Mouse (Mus musculus): ENCODE measurements around the gene Apoh.

The Apoh gene

DNA sequence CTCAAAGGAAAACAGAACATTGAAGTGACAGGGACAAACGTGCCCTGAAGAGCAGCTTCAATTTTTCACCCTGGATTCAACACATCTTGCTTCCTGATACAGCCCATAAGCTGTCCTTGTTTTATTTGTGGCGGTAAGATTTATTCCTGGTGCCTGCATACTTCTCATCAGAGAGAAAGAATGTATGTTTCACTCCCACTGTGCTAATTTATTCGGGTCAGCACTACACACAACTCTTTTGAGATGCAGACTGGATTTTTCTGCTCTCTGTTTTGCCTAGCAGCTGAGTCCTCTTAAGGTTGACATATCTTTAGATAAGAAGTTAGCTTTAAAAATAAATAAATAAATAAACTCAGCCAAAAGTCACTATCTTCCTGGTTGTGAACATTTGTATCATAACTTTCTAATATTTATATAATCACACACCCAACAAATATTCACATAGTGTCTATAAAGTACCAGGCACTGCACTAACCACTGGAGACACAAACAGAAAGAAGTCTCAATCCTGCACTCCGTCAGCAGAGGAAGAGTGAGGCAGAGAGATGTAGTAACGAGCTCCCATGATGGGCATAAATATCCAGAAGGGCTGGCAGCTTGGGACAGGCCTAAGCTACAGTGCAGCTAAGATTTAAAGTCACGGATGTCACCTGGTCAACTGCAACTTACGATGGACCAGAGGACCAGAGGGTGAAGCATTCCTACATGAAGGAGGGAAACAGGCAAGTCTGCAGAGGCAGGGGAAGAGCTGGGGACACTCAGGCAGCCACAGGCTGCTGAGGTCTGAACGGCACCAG is 9.4 kb upstream of the Apoh start:
- no peak for DNase-seq (ENCODE audit: low read depth, low spot score)

GRCm38 (mm10) chr11:108334658-108335057 is 8.5 kb upstream of the Apoh start:
- no peak for DNase-seq (ENCODE audit: low read depth, low spot score)

DNA sequence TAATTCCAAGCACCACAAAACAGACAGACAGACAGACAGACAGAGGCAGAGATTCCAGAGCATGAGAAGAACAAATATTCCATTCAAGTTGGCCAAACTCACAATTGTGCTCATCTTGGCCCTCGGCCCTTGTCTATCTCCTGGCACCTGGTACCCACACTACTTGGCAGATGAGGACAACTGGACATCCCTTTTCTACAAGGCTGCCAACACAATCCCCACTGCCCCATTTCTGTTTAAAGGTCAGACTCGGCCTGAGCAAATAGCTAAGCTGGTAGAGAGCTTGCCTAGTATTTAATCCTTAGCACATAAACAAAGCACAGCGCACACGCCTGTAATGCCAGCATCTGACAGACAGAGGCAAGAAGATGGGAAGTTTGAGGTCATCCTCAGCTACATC is 7.6 kb upstream of the Apoh start:
- DNase-seq (ENCODE audit: low read depth, low spot score): no peak

- no peak for DNase-seq (ENCODE audit: low read depth, low spot score)
Observed at GRCm38 (mm10) chr11:108336445-108336844, 6.7 kb upstream of the Apoh start.

DNA sequence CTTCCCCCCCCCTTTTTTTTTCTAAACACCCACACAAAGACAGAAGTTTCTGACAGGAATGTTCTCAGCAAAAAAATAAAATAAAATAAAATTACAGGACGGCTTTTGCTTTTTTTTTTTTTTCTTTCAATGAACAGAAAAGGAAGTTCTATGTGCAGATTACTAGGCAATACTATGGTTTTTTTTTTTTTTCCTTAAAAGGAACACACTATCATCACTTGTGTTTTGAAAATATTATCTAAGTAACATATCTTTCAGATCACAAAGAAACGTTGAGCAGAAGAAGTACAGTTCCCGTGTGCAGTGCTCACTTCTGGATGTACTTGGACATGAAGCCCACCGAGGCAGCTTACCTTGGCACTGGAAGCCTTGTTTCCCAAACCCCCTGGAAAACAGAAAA is 2.9 kb upstream of the Apoh start:
- DNase-seq (ENCODE audit: low read depth, low spot score): no peak

DNA sequence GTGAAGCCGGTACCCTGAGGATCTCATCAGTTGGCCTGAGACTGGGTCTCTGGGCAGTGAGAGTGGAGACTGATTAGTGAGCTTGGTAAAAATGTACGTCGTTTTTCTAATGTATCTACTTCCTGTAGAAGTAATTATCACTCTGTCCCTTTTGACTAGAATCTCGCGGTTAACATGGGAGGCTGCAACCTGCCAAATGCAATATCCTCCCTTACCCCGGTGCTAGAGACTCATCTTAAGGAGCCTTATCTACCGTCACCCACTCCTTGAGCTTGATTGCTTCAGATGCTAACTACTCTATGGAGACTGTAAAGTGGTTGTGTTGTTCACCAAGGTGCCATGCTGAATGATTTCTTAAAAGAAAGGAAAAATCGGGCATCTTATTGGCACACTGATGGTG is 1.4 kb upstream of the Apoh start:
- no peak for DNase-seq (ENCODE audit: low read depth, low spot score)

DNA sequence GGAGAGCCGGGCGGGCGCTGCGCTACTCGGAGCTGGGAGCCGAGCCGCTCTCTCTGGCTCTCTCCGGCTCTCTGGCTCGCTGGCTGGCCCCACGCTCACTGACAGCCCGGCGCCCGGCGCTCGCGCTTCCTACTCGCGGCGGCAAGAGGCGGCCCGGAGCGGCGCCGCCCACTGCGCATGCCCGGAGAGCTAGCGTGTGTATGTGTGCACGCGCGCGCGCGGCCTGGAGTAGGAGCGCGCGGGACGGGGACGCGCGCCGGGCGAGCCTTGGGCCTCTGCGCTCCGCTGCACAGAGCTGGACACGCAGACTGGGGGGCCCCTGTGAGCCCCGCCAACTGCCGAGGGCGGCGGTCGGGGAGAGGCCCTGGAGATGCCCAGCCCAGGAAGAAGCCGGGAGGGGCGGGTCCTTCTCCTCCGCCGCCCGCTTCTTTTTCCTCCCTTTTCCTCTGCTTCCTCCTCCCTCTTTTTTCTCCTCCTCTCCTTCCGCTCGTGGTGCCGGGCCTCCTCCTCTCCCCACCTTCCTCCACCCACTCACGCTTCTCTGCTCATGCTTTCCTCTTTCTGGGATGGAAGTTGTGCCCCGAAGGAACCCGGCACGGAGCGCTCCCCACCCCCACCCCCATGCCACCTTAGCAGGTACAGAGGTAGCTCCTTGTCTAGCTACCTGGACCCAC is 772 bp downstream of the Apoh start, which contains the start of gene Prkca:
Gene Prkca, minus strand, starts transcription at position 140 of the 674 bp plus-strand sequence.
- DNase-seq (ENCODE audit: low read depth, low spot score): peak; percentile 93

DNA sequence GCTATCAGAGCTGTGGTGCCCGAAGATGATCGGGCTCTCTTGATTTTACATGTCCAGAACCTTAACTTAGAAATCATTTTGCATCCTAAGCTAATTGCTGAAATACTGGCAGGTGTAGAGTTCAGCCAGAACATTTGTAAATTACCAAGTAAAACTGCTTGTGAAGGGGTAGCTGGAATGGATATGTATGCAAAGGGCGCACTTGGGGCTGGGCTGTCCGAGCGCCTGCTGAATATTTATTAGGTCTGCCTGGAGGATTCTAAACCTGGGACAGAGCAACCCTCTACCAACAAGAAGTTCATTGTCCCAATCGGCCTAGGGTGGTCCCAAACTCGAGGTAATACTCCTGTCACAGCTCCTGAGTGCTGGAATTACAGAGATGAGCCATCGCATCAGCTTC is 1.6 kb downstream of the Apoh start:
- DNase-seq (ENCODE audit: low read depth, low spot score): no peak

DNA sequence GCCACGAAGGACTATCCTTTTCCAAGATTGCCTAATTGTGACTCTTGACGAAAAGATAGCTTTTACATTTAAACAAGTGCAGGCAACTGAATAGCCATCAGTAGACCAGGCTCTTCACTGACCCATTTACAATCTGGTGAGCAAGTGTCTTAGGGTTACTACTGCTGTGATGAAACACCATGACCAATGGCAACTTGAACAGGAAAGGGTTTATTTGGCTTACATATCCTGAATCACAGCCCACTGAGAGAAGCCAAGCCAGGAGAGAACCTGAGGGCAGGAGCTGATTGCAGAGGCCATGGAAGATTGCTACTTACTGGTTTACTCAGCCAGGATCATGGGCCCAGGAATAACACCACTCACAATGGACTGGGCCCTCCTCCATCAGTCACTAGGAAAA is 2.2 kb downstream of the Apoh start:
- DNase-seq (ENCODE audit: low read depth, low spot score): no peak

- no peak for DNase-seq (ENCODE audit: low read depth, low spot score)
Observed at GRCm38 (mm10) chr11:108350799-108351198, 7.6 kb downstream of the Apoh start.

GRCm38 (mm10) chr11:108352842-108353388 is 9.8 kb downstream of the Apoh start:
- DNase-seq (ENCODE audit: low read depth, low spot score): no peak

DNA sequence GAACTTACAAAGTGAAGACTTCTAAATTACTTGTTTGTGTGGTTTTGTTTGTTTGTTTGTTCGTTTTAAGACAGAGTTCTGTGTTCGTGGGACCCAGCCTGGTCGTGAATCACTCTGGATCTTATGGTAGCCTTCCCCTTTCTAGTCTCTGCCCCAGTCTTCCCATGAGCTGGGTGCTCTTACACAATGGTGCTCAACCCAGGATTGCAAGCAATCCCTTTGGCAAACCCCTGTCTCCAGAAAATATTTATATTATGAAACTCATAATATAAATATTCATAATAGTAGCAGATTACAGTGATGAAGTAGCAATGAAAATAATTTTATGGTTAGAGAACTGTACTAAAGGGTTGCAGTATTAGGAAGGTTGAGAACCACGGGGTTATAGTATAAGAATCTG is 12.9 kb downstream of the Apoh start:
- no peak for DNase-seq (ENCODE audit: low read depth, low spot score)

- no peak for DNase-seq (ENCODE audit: low read depth, low spot score)
Observed at GRCm38 (mm10) chr11:108358911-108359310, 15.8 kb downstream of the Apoh start.

DNA sequence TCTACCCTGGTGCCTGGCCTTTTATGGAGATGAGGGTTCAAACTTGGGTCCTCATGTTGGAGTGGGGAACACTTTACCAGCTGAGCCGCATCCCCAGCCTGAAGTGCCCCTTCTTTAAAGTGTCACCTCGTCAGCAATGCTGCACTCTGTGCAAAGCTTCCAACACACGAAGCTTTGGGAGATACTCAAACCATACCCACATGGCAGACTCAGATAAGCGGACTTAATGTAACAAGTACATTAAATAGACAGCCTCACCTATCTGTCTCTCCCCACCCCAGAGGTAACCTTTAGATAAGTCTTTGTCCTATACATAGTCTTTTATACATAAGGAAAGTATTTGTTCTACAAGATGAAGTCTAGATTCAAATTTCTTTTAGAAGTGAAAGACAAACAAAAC is 17.8 kb downstream of the Apoh start:
- no peak for DNase-seq (ENCODE audit: low read depth, low spot score)

- DNase-seq (ENCODE audit: low read depth, low spot score): no peak
Observed at GRCm38 (mm10) chr11:108362965-108363364, 19.8 kb downstream of the Apoh start.

DNA sequence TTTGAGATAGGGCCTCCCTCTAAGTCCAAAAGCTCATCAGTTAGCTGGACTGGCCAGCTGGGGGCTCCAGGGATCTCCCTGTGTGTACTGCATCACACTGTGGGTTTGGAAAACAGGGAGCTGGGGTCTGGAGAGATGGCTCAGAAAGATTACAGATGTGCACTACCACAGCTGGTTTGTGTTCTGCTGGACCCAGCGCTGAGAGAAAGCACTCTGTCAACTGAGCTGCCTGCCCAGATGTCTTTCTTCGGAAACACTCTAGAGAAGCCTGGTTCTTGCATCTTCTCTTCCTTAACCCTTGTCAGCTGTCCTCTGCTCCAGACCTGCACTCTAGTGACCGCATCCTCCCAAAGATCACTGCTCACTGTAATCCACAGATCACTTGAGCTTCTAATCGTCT is 20.8 kb downstream of the Apoh start:
- no peak for DNase-seq (ENCODE audit: low read depth, low spot score)

DNA sequence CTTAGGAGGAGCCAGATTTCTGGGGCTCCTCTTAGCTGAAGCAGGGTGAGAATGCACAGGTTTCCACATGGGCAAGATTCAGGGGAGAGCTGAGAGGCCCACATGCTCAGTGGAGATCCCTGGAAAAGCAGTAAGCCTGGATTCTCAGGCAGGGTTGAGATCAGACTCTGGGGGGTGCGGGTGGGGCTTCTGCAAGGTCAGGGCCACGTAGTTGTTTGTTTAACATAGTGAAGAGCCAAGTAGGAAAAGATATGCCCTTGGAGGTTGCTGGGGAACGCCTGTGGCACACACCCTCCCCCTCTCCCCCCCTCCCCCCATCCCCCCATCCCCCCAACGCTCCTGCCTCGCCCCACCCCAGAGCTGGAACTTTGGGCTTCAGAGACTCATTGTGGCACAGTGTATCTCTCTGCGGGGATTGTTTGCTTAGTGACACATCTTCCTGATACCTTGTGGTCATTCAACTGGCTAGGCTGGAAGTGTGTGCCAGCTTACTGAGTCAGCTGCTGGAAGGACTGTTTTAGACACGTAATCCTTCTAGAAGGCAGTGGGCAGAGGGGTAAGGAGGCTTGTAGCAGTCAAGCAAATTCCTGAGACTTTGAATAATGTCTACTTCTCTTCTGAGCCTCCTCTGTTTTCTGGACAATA is 21.9 kb downstream of the Apoh start:
- DNase-seq (ENCODE audit: low read depth, low spot score): no peak

DNA sequence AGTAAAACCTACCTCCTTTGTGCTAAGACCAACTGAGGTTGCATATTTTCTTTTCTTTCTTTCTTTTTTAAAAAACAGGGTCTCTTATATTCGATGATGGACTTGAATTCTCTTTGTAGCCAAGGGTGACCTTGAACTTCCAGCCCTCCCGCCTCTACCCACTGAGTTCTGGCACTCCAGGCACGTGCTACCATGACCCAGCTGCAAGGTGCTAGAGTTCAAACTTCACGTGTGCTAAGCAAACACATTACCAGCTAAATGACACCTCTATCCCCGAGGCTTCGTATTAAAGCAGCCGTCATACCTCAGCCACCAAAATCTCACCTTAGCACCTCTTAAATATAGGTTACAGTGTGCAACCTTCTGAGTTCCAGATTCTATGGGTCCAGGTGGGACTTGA is 22.4 kb downstream of the Apoh start:
- no peak for DNase-seq (ENCODE audit: low read depth, low spot score)

DNA sequence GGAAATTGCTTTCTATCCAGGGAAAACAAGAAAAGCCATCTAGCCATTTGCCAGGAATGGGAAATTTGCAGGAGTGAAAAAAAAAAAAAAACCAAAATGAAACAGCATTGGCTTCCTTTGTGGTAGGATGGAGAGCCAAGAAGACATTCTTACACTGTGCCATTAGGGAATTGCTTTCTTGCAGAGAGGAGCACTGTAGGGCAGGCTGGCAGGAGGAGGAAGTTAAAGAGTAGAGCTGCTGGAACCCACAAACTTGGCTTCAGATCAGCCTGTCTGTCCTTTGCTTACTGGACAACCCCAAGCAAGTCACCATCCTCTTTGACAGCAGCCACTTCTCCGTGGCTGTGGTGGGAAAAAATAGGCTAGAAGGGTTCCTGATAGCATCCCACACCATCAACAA is 23.9 kb downstream of the Apoh start:
- no peak for DNase-seq (ENCODE audit: low read depth, low spot score)

GRCm38 (mm10) chr11:108376815-108377214 is 33.7 kb downstream of the Apoh start:
- no peak for DNase-seq (ENCODE audit: low read depth, low spot score)

- DNase-seq (ENCODE audit: low read depth, low spot score): peak; percentile 75
Observed at GRCm38 (mm10) chr11:108377680-108378362, 34.7 kb downstream of the Apoh start.

DNA sequence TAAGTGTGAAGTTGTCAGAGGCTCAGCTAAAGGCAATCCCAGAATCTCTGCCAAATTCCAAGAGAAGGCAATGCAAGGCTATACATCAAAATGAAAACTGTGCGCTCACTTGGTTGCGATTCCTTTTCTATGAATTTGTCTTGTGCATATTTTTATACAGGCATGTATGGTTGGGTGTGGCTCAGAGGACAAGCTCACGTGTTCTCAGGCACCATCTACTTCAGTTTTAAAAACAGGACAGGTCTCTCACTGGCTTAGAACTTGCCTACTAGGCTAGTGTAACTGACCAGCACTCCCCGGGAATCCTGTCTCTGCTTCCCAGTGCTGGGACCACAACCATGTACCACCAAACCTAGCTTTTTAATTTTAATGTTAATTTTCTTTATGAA is 35.2 kb downstream of the Apoh start:
- DNase-seq (ENCODE audit: low read depth, low spot score): no peak

Measured in A20 (cell line).